Mouse (Mus musculus) left cerebral cortex, adult 11 months (tissue): ENCODE measurements around the gene Dpysl5.
A peak's percentile ranks its signal among the peaks of the same experiment; 100 is the strongest.

Experiments
- DNase-seq: peaks from one replicate; pipeline ENCODE4 v3.0.0; 2022; ENCODE audit warnings: low spot score

Gene Dpysl5

DNA sequence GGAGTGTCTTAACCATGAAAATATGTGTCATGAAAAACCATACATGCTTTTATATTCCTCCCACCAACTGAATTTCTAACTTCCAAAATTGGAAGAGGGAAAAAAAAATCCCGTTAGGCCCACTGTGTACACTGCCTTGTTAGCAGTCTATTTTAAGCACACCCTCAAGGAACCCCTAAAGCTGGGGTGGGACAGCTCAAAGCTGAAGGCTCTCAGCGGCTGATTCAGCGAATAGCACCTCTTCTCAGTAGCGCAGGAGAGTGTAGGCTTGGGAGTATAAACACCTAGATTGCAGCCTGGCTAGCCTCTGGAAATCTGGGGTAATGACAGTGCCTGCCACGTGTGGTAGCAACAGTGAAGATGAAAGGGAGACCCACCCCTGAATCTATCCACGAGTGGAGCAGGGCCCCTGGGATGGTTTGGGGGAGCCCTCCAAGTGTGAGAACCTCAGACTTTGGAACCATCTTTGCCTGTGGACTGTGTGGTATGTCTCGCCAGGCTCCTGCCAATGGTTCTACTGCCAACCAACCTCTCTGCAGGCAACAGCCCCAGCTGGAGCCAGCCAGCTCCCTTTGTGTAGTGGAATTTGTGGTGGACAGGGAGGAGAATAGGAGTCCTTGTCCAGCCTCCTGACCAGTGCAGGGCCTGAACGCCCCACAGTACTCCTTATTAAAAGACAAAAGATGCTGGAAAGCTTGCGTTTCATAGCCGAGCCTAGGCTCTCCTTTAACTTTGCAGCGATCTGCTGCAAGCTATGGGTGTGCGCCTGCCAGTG lies 54.4 kb downstream of the Dpysl5 start:
- DNase-seq, result no peak

DNA sequence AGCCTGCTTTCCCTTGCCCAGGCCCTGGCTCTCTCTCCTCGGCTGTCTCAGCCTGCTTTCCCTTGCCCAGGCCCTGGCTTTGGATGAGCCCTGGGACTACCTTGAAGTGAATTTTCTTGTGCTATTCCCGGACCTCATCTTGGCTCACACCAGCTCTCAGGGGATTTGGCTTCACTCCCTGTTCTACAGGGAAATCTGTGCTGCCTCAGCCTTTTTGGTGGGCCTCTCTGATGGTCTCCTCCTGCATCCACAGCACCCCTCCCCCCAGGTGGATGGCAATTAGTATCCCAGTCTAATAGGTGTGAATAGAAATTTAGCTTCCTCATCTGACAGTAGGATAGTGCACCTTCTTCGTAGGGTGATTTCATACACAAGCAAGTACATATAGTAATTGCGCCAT lies 56.7 kb downstream of the Dpysl5 start:
- DNase-seq, result no peak

DNA sequence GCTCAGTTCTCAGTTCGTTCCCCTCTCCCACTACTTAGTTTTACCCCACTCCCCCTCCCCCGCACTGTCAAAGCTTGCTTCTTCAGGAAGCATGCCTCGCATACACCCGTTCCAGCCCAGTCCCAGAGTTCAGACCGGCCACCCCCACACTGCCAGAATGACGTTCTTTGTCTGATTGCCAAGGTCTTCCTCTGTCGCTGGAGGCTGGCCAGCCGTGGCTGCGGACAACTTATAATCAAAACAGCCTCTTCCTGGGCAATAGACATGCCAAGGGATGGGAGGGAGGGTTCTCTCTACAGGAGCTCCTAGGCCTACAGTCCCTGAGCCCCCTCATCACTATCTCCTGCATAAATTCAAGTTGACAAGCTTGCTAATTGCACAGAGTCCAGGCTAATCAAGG lies 57.2 kb downstream of the Dpysl5 start:
- no peak for DNase-seq

- DNase-seq, result no peak
Observed at GRCm38 (mm10) chr5:30769075-30769474, 57.7 kb downstream of the Dpysl5 start.

GRCm38 (mm10) chr5:30774601-30775371 lies 63.4 kb downstream of the Dpysl5 start:
- peak; percentile 86 for DNase-seq

- no peak for DNase-seq
Observed at GRCm38 (mm10) chr5:30780699-30781098, 69.3 kb downstream of the Dpysl5 start.

- DNase-seq, result no peak
Observed at GRCm38 (mm10) chr5:30781147-30781546, 69.8 kb downstream of the Dpysl5 start.

GRCm38 (mm10) chr5:30787381-30787780 lies 76.0 kb downstream of the Dpysl5 start:
- no peak for DNase-seq

DNA sequence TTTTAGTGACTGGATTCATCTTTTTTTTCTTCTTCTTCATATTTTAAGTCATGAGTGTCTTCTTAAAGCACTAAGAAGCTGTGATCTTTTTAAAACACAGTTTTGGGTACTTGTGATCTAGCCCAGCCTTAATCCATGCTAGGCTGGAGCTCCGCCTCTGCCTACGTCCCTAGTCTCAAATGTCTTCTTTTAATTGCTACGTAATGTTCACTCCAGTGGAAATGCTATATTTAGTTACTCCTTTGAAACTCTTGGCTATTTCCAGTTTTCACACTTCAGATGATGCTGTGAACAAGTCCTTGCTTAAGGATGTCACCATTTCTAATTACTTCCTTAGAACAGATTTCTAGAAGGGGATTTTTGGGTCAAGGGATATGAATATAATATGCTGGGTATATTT lies 78.7 kb downstream of the Dpysl5 start:
- no peak for DNase-seq

DNA sequence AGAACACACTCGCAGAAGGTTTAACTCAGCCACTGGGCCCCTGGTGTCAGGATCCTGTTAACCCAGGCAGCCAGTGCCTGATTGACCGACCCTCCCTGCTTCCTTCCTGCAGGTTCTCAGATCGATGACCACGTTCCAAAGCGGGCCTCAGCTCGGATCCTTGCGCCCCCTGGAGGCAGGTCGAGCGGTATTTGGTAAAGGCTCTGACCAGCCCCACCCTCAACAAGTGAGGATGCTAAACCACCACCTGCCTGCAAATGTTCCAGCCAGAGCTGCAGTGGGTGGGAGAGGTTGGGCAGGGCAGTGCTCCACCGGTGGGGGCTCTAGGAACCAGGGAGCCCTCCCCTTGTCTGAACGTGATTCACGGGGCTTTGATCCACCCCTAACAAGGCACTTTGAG lies 84.8 kb downstream of the Dpysl5 start:
- DNase-seq, result peak; percentile 44

- DNase-seq, result no peak
Observed at GRCm38 (mm10) chr5:30797482-30797881, 86.1 kb downstream of the Dpysl5 start.

- no peak for DNase-seq
Observed at GRCm38 (mm10) chr5:30797982-30798381, 86.6 kb downstream of the Dpysl5 start.

- DNase-seq, result no peak
Observed at GRCm38 (mm10) chr5:30798965-30799364, 87.6 kb downstream of the Dpysl5 start.

- no peak for DNase-seq
Observed at GRCm38 (mm10) chr5:30802724-30803467, 91.5 kb downstream of the Dpysl5 start.

GRCm38 (mm10) chr5:30806106-30806505 lies 94.7 kb downstream of the Dpysl5 start:
- peak; percentile 80 for DNase-seq

GRCm38 (mm10) chr5:30814424-30815119 lies 103.2 kb downstream of the Dpysl5 start, which contains the start of gene Mapre3:
TSS of gene Mapre3 (plus strand) at chr5:30814641.
- peak; percentile 91 for DNase-seq

- no peak for DNase-seq
Observed at GRCm38 (mm10) chr5:30815120-30815465, 103.7 kb downstream of the Dpysl5 start.

- DNase-seq, result no peak
Observed at GRCm38 (mm10) chr5:30816261-30816791, 105.0 kb downstream of the Dpysl5 start.

GRCm38 (mm10) chr5:30818758-30819309 lies 107.5 kb downstream of the Dpysl5 start:
- DNase-seq, result peak; percentile 33

DNA sequence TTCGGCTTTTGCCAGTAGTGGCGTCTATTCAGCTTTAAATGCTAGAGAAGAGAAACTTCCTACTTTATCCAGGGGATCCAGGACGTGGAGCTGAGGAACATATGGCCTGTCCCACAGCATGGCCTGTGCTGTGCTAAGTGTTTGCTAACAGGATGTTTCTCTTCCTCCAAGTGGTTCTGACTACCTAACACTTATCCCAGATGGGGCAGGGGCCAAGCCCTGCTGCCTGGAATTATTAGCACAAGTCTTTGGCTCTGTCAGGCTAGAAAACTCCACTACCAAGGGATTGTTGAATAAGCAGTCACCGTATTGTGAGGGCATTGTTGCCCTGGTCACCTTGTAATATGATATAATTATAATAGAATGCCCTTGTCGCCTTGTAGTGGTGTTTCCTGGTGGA lies 111.3 kb downstream of the Dpysl5 start:
- DNase-seq, result no peak

GRCm38 (mm10) chr5:30823091-30823490 lies 111.7 kb downstream of the Dpysl5 start:
- no peak for DNase-seq
